Mouse (Mus musculus) liver, embryonic 14.5 days (tissue): ENCODE results near the gene Kdm4a.

ENCODE experiments used
- CTCF ChIP-seq: IDR thresholded peaks from 2 replicates; pipeline ENCODE4 v1.5.1; 2016; ENCODE audit warnings: antibody characterized with exemption, low read depth, control low read depth
- EP300 ChIP-seq: IDR thresholded peaks from 2 replicates; pipeline ENCODE4 v1.6.1; 2016; ENCODE audit warnings: antibody characterized with exemption, low read depth

DNA sequence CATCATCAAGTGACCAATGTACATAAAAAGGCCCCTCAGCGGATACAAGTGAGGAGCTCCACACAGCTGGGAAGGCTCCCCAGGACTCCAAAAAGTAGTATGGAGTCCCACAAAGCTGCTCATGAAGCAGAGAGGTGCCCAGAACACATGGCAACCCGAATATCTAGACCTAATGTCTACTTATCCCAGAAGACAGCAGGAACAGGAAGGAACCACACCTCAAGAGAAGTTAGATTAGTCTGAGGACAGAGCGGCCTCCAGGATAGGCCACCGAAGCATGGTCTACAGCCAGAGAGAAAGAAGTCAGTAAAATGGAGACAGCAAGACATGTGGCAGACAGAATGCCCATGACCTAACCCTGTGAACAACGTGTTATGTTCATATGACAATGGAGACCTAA, 25.0 kb downstream of the Kdm4a start:
- TF ChIP-seq CTCF (no peak), EP300 (no peak)
